Mouse (Mus musculus): ENCODE data around the gene Kcna2. TPM values are rescaled to one million over a fixed set of nuclear protein-coding genes. Genes with fewer than 3 reads are reported as not detected.

Kcna2 gene
- 0.30 and 0.86 TPM in 2 replicates for polyA plus RNA-seq (2012; rRNA removed; ENCODE audit: low replicate concordance)

GRCm38 (mm10) chr3:107100811-107101455, at the start of gene Kcna2:
TSS of gene Kcna2 (plus strand) at chr3:107101146.

Other genes starting within 250 kb of the Kcna2 start
- 0.82 and 1.4 TPM in 2 replicates for gene Kcna3, start 65.0 kb upstream of the Kcna2 start, polyA plus RNA-seq (2012; rRNA removed; ENCODE audit: low replicate concordance)
- gene Kcna10, start 81.9 kb downstream of the Kcna2 start, polyA plus RNA-seq (2012; rRNA removed; ENCODE audit: low replicate concordance) = not detected in 2 replicates
- 17.3 and 38.1 TPM in 2 replicates for gene Cym, start 120.6 kb downstream of the Kcna2 start, polyA plus RNA-seq (2012; rRNA removed; ENCODE audit: low replicate concordance)
- gene A630076J17Rik, start 129.5 kb downstream of the Kcna2 start, polyA plus RNA-seq (2012; rRNA removed; ENCODE audit: low replicate concordance) = not detected in 2 replicates
- gene Prok1, start 138.6 kb downstream of the Kcna2 start, polyA plus RNA-seq (2012; rRNA removed; ENCODE audit: low replicate concordance) = 0.14 TPM in 1 of 2 replicates, not detected in the other
- 36.8 and 61.1 TPM in 2 replicates for gene Lamtor5, start 177.7 kb downstream of the Kcna2 start, polyA plus RNA-seq (2012; rRNA removed; ENCODE audit: low replicate concordance)
- gene Slc16a4, start 190.1 kb downstream of the Kcna2 start, polyA plus RNA-seq (2012; rRNA removed; ENCODE audit: low replicate concordance) = 0.05 TPM in 1 of 2 replicates, not detected in the other
- gene Rbm15, start 232.5 kb downstream of the Kcna2 start, polyA plus RNA-seq (2012; rRNA removed; ENCODE audit: low replicate concordance) = 2.4 TPM in 2 replicates